Mouse (Mus musculus): ENCODE results near the gene Angpt4.

The Angpt4 gene

GRCm38 (mm10) chr2:151910919-151911500, at the start of gene Angpt4:
Gene Angpt4 (plus strand): TSS chr2:151911210.
- DNase-seq (ENCODE audit: low spot score): no peak

DNA sequence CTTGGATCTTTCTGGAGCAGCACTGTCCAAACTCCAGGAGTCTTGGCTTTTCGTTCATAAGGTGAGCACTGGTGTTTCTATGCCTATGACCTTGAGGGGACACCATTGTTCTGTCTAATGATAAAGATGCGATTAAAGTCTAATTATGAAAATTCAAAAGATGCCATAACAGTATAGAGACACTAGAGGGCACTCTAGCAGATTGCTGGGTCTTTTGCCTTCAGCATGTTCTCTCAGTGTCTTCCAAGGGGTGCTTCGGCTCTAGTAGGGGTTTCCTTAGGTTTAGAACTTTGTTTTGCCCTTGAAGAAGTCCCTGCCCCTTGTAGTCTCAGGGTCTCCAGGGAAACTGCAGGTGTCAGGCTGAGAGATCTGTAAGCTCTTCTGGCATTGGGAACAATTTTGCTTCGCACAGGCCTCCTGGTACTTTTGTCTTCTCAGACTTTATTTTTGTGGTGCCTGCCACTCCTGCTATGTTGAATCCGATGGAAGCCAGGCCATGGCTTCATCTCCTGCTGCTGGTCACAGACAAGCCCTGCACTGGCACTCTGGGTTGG, 48.7 kb upstream of the Angpt4 start:
- no peak for DNase-seq (ENCODE audit: low spot score)

- DNase-seq (ENCODE audit: low spot score): no peak
Measured at GRCm38 (mm10) chr2:151864941-151865340, 46.1 kb upstream of the Angpt4 start.

DNA sequence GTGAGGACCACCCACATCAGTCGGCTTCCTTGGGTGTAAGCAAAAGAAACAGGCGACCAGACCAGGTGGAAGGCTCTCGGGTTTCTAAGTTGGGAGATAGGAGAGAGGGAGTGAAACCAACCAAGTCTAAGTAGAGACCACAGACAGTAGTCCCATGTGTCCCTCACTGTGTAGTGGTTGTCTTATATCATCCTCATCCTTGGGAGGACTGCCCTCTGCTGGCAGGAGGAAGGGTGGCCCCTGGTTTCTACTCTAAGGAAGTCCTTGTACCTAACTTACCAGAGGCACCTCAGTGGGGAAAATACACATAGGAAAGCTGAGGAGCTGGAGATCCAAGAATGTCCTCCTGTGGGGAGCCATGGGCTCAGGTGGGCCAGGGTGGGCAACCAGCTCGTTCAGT, 44.5 kb upstream of the Angpt4 start:
- peak; percentile 42 for DNase-seq (ENCODE audit: low spot score)

GRCm38 (mm10) chr2:151868196-151868595, 42.8 kb upstream of the Angpt4 start:
- DNase-seq (ENCODE audit: low spot score): no peak

- peak; percentile 31 for DNase-seq (ENCODE audit: low spot score)
Measured at GRCm38 (mm10) chr2:151874551-151874950, 36.5 kb upstream of the Angpt4 start.

GRCm38 (mm10) chr2:151876012-151876485, 35.0 kb upstream of the Angpt4 start:
- DNase-seq (ENCODE audit: low spot score): peak; percentile 48

DNA sequence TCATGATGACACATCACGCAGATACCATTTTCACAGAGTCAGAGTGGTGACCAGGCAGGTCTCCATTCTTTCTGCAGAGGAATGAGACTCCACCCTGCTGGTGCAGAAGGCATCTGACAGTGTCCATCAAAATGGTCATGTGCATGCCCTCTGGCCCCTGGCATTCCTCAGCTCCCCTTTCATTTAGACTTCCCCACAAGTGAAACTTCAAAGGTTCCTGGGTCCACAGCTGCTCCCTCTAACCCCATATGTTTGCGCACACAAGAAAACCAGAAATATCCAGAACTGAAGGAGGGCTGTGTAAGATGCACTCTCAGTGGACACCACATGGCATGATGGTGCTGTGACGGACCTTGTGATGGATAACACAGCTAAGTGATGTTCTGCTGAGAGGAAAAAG, 32.4 kb upstream of the Angpt4 start:
- no peak for DNase-seq (ENCODE audit: low spot score)

DNA sequence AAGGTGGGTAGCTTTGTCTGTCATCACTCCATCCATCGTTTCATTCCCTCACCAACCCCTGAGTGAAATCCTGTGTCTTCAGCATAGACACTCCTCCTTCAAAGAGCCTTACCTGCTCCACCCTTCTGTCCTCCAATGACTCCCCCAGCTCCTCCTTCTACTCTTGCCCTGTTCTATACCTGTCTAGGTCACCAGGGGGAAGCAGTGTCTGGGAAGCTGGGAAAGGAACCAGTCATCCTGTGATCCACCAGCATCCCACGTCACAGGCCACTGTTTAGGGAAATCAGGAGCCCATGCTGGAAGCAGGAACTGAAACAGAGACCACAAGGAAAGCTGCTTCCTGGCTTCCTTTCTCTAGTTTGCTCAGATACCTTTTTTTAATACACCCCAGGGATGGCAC, 31.2 kb upstream of the Angpt4 start:
- no peak for DNase-seq (ENCODE audit: low spot score)

DNA sequence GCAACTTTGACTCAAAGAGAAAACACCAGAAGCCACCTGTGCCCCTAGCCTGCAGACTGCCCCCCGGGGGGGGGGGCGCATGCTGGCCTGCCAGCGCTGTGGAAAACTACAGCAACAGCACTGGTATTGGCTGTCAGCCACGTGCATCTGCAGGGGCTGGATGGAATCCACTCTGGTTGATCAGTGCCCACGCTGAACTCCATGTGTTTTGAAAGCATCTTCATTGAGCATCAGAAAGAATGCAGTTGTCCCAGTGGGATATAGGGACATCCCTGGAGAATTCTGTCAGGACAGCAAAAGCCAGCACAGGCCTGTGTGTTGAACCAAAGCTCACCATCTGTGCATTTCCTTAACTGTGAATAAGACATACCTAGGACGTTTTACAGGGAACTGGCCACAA, 20.0 kb upstream of the Angpt4 start:
- DNase-seq (ENCODE audit: low spot score): no peak

GRCm38 (mm10) chr2:151893122-151893774, 17.8 kb upstream of the Angpt4 start:
- no peak for DNase-seq (ENCODE audit: low spot score)

- no peak for DNase-seq (ENCODE audit: low spot score)
Measured at GRCm38 (mm10) chr2:151894209-151894980, 16.6 kb upstream of the Angpt4 start.

- no peak for DNase-seq (ENCODE audit: low spot score)
Measured at GRCm38 (mm10) chr2:151895911-151896310, 15.1 kb upstream of the Angpt4 start.

- DNase-seq (ENCODE audit: low spot score): no peak
Measured at GRCm38 (mm10) chr2:151898106-151898505, 12.9 kb upstream of the Angpt4 start.

- no peak for DNase-seq (ENCODE audit: low spot score)
Measured at GRCm38 (mm10) chr2:151900845-151901244, 10.2 kb upstream of the Angpt4 start.

GRCm38 (mm10) chr2:151903267-151903666, 7.7 kb upstream of the Angpt4 start:
- DNase-seq (ENCODE audit: low spot score): no peak

GRCm38 (mm10) chr2:151903933-151904332, 7.1 kb upstream of the Angpt4 start:
- DNase-seq (ENCODE audit: low spot score): no peak

- no peak for DNase-seq (ENCODE audit: low spot score)
Measured at GRCm38 (mm10) chr2:151904636-151905035, 6.4 kb upstream of the Angpt4 start.

DNA sequence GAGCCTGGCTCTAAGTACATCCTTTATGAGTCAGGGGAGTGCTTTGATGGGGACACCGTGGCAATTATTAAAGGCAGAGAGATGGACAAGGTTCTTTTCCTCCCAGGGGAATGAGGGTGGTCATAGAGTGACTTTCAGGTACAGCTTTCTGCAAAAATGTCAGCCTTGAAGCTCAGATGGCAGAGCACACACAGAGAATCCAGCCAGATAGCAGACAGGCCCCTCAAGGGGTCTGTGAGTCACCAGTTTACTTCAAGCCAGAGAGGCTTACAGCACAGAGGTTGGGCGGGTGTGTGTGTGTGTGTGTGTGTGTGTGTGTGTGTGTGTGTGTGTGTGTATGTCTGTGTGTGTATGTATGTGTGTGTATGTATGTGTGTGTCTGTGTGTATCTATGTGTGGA, 4.0 kb upstream of the Angpt4 start:
- DNase-seq (ENCODE audit: low spot score): no peak

GRCm38 (mm10) chr2:151909386-151909785, 1.6 kb upstream of the Angpt4 start:
- DNase-seq (ENCODE audit: low spot score): no peak

- no peak for DNase-seq (ENCODE audit: low spot score)
Measured at GRCm38 (mm10) chr2:151910498-151910897, 512 bp upstream of the Angpt4 start.

DNA sequence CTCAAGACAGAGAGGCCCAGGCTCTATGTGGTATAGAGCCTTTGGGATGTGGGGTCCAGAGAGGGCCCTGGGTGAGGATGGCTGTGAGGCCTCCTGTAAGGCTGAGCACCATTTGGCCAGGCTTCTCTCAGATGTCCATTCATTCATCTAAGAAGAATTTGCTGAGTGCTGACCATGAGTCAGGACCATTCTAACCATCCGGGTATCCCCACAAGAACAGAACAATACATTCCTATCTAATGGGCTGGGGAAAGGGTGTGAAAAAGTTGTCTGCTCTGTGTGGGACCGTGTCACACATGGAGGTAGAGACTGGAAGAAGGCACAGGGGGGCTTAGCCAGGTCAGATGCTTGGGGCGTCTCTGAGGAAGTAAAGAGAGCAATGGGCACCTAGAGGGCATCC, 741 bp downstream of the Angpt4 start:
- no peak for DNase-seq (ENCODE audit: low spot score)

DNA sequence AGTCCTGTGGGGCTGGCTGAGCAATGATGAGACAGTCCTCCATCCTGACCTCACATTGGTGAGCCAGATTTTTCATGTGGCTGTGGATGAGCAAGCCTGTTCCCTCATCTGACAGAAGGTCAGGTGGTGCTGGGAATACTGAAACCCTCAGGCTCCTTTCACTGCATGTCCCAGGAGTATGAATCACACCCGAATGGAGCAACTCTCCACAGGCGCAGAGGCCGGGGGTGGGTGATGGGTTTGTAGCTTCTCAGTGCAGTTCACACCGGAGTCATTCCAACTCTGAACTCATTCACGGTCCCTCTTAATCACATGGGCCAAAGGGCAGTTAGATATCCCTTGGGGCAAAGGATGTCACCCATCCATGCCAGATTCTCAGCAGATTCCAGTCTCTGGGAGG, 3.1 kb downstream of the Angpt4 start:
- no peak for DNase-seq (ENCODE audit: low spot score)

Data from urinary bladder, postnatal 14 days (tissue).